ENCODE assay signal across 8 mouse cellular contexts in the genomic region with DNA sequence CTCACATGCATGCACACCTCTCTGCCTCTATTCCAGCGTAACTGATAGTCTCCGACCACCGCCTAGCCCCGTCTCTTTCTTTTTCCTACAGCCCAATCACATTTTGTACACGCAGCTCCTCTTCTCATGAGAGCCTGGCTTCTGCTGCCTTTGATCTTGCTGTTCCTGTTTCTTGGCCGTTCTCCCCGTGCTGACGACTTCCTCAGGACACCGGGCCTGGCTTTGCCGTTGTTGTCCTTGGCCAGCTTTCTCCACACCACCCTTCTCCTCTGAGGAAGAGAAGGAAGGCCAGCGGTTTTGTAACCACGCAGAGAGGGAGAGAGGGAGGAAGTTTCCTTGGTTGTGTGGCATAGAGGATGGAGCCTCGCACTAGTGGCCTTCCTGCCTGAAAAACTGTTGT.
DNase-seq lines count a peak whose midpoint lies in the region; ATAC-seq lines count a peak whose summit lies in the region.

No protein-coding gene starts in this region.

- WGBS in midbrain, embryonic 10.5 days, result 86% methylated on average over 13 of the region's 13 CpGs
- WGBS in midbrain, embryonic 11.5 days, result 91% methylated on average over 13 of the region's 13 CpGs
- WGBS in embryonic facial prominence, embryonic 10.5 days, result 87% methylated on average over 13 of the region's 13 CpGs

- no peaks in the 10 kb centered on the region for H3K36me3 ChIP-seq in midbrain, embryonic 10.5 days
- no peaks in the 10 kb centered on the region for H3K36me3 ChIP-seq in midbrain, embryonic 11.5 days (ENCODE audit: control insufficient read depth, insufficient read depth, low read length)
- H3K36me3 ChIP-seq in embryonic facial prominence, embryonic 10.5 days (replicated peaks), result peaks cover 6% of the 10 kb centered on the region; the same call in 1 of the 2 replicates

- H3K4me2 ChIP-seq in midbrain, embryonic 11.5 days, result no peak overlapping the region

- H3K9me3 ChIP-seq in midbrain, embryonic 10.5 days (replicated peaks), result no peaks in the 10 kb centered on the region
- no peaks in the 10 kb centered on the region for H3K9me3 ChIP-seq in midbrain, embryonic 11.5 days (ENCODE audit: control insufficient read depth, low read length)
- H3K9me3 ChIP-seq in embryonic facial prominence, embryonic 10.5 days, result no peaks in the 10 kb centered on the region

- DNase-seq in midbrain, embryonic 10.5 days (ENCODE audit: low spot score), result no peak
- DNase-seq in midbrain, embryonic 11.5 days (ENCODE audit: low spot score, missing footprints), result no peak
- DNase-seq in gastrocnemius, adult 8-10 months (ENCODE audit: low spot score in 2 of 2), result peak; percentile 81 to 82
- peak; percentile 82 to 83 for DNase-seq in heart, postnatal 14 days
- no peak for DNase-seq in embryonic facial prominence, embryonic 10.5 days (ENCODE audit: low spot score)
- no peak for DNase-seq in spleen, postnatal 4 days (ENCODE audit: low spot score in 2 of 2)

- ATAC-seq in midbrain, embryonic 11.5 days (ENCODE audit: low FRiP score), result no peak
- peak; percentile 74 for ATAC-seq in megakaryocyte, adult 5-6 weeks (ENCODE audit: poor library complexity, severe bottlenecking)
- ATAC-seq in activated CD4-positive, CD25-positive, alpha-beta regulatory T cell, adult 4 months, result no peak

- H3K4me1 ChIP-seq in midbrain, embryonic 10.5 days, result peaks cover 30% of the 10 kb centered on the region
- H3K4me1 ChIP-seq in midbrain, embryonic 11.5 days (ENCODE audit: control insufficient read depth, insufficient read depth, low read length), result 0 out of 2 replicates have a peak, but pooled peaks cover 2% of the 10 kb centered on the region
- H3K4me1 ChIP-seq in embryonic facial prominence, embryonic 10.5 days, result peaks cover 52% of the 10 kb centered on the region

- intact Hi-C loops in heart, postnatal 14 days (cut with DNase I), result no loop called here

- H3K4me3 ChIP-seq in midbrain, embryonic 10.5 days, result no peak overlapping the region
- no peak overlapping the region for H3K4me3 ChIP-seq in midbrain, embryonic 11.5 days (ENCODE audit: low read depth, low read length)
- no peak overlapping the region for H3K4me3 ChIP-seq in embryonic facial prominence, embryonic 10.5 days

- 0 out of 2 replicates have a peak overlapping the region, but pooled peaks have one; percentile 18 for H3K27ac ChIP-seq in midbrain, embryonic 10.5 days (replicated peaks)
- H3K27ac ChIP-seq in midbrain, embryonic 11.5 days (ENCODE audit: low read depth, low read length), result no peak overlapping the region
- H3K27ac ChIP-seq in embryonic facial prominence, embryonic 10.5 days (replicated peaks), result no peak overlapping the region; the same call in 1 of the 2 replicates

- no peak overlapping the region for H3K9ac ChIP-seq in midbrain, embryonic 11.5 days (ENCODE audit: low read length)

- H3K27me3 ChIP-seq in midbrain, embryonic 10.5 days (ENCODE audit: low read depth, poor library complexity, severe bottlenecking), result no peaks in the 10 kb centered on the region
- no peaks in the 10 kb centered on the region for H3K27me3 ChIP-seq in midbrain, embryonic 11.5 days (ENCODE audit: control insufficient read depth, insufficient read depth, low read length)
- H3K27me3 ChIP-seq in embryonic facial prominence, embryonic 10.5 days (replicated peaks; ENCODE audit: low read depth, poor library complexity, severe bottlenecking), result no peaks in the 10 kb centered on the region

Comparison
In these comparisons a context has a peak if more than half of its experiments do, and no peak if none do; other contexts are left out.
1. DNase-seq: peak in gastrocnemius, adult 8-10 months (2 of 2) and heart, postnatal 14 days (2 of 2); none in midbrain, embryonic 10.5 days (single experiment), midbrain, embryonic 11.5 days (single experiment), embryonic facial prominence, embryonic 10.5 days (single experiment) and spleen, postnatal 4 days (0 of 2).